Mouse (Mus musculus) left cerebral cortex, adult 9 months (tissue): ENCODE data around the gene Kcne1l.
A peak's percentile ranks its signal among the peaks of the same experiment; 100 is the strongest.

Experiments used
- DNase-seq, 2 experiments: peaks; one replicate each; pipeline ENCODE4 v3.0.0; 2022; ENCODE audit warnings: low spot score in 2 of 2

The Kcne1l gene

GRCm38 (mm10) chrX:142305869-142306581 lies at the start of gene Kcne1l:
TSS of gene Kcne1l (minus strand) at chrX:142306294.
- DNase-seq = no peak

DNA sequence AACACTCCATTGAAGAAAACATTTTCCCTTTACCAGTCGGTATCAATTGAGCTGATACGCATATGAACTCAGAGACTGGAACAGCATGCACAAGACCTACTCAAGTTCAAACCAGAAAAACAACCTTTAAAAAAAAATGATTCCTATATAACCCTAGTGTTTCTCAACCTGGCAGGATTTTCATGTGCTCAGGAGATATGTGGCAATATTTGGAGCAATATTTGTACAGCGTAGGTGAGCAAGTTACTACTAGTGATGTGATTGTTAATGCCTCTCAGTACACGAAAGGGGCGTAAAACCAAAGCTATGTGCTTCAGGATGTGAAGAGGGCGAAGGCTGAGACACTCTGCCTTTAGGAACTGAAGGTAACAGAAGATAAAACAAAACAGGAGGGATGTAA lies 30.1 kb upstream of the Kcne1l start:
- no peak for DNase-seq

GRCm38 (mm10) chrX:142335502-142335901 lies 29.4 kb upstream of the Kcne1l start:
- DNase-seq = no peak

DNA sequence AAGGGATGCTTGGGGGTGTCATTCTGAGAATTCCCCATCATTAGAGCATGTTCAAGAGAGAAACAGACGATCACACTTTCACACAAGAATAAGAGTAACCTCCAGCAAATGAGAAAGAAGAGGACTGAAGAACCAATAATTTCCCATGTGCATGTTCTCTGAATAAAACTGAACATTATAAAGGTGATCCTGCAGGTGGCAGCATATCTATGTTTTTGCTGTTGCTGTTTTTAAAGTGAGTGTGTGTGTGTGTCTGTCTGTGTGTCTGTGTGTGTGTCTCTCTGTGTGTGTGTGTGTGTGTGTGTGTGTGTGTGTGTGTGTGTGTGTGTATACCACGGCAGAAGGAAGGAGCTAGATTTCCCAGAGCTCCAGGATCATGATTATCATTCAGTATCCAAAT lies 19.7 kb upstream of the Kcne1l start:
- DNase-seq = no peak

GRCm38 (mm10) chrX:142316106-142316505 lies 10.0 kb upstream of the Kcne1l start:
- DNase-seq = no peak

DNA sequence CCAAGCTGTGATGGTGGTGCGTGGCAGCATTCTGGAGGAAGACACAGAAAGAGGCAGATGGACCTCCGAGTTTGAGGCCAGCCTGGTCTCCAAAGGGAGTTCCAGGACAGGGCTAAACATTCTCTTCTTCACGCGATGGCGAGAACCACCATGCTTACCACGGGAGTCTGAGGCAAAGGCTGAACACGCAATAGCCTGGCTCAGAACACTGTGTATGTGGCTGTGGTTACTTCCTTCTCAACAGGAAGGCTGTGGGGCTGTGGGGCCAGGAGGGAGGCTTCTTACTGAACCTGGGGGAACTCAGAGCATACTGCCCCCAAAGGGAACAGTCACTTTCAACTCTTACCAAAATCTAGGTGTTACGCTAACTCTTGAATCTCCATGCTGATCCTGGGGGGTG lies 9.2 kb upstream of the Kcne1l start:
- no peak for DNase-seq

DNA sequence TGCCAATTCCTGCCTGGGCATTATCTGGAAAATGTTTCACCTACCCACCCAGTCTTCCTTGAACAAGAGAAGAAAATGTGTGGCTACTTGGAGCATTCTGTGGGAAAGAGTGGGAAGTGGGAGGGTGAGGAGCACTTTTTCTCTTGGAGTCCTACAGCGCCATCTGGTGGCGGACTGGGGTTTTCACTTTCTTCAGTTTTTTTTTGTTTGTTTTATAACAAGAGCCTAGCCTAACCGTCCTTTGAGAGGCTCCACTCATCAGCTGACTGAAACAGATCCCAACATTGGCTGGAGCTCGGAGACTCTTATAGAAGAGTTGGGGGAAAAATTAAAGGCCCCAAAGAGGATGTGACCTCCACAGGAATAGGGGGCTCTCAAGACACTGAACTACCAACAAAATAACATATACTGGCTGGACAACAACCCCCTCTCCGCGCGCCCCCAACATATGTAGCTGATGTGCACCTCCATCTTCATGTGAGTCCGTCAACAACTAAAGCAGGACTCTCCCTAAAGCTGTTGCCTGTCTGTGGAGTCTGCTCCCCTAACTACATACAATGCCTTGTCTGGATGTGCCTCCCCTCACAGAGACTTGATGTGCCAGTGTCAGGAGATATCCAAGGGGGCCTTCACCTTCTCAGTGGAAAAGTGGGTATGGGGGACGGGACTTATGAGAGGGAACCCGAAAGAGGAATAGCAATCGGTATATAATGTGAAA lies 8.4 kb upstream of the Kcne1l start:
- peak; percentile 50 to 89 for DNase-seq

GRCm38 (mm10) chrX:142310431-142310830 lies 4.3 kb upstream of the Kcne1l start:
- DNase-seq = no peak

- DNase-seq = peak in 1 of 2 experiments; percentile 1
Observed at GRCm38 (mm10) chrX:142305010-142305868, 855 bp downstream of the Kcne1l start.

GRCm38 (mm10) chrX:142304592-142304991 lies 1.5 kb downstream of the Kcne1l start:
- DNase-seq = no peak

DNA sequence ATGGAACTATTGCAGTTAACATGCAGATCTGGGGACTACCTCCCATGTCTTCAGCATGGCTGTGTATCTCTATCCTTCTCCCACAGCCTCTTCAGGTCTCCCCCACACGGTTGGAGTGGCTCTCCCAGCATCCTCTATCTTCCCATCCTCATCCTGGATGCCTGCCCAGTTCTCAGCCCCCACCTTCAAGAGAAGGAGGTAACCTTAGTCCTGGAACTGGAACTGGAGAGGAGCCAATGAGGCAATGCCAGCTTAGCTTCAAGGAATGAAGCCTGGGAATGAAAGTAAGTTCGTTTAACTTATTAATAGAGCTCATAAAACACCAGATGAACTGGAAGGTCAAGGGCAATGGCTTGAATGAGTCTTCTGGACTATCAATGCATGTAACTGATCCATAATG lies 2.6 kb downstream of the Kcne1l start:
- DNase-seq = no peak

- DNase-seq = no peak
Observed at GRCm38 (mm10) chrX:142285905-142286304, 20.2 kb downstream of the Kcne1l start.

- DNase-seq = no peak
Observed at GRCm38 (mm10) chrX:142276573-142276972, 29.5 kb downstream of the Kcne1l start.

- no peak for DNase-seq
Observed at GRCm38 (mm10) chrX:142276031-142276430, 30.1 kb downstream of the Kcne1l start.
